Mouse (Mus musculus): ENCODE data around the gene Zfp462. TPM values are rescaled to one million over a fixed set of nuclear protein-coding genes. Genes with fewer than 3 reads are reported as not detected.
"Not testable (repeated sequence)": the region's sequence is repeated elsewhere in the genome, so short reads cannot be mapped to it uniquely, and the experiment has no call there.

Zfp462 gene
- polyA plus RNA-seq (2012; ENCODE audit: insufficient read depth, insufficient read length, low replicate concordance, missing spikeins) = not detected in 2 replicates

- Histone ChIP-seq H3K4me3 (ENCODE audit: insufficient read depth, low read depth, low read length) (peak within 1 kb of the TSS; percentile 50), H3K4me1 (ENCODE audit: control insufficient read depth, insufficient read depth, low read length) (peaks cover 12% of the 10 kb centered on the region), H3K27ac (ENCODE audit: insufficient read depth, low read depth, low read length) (peak within 1 kb of the TSS; percentile 55)
- TF ChIP-seq CTCF (IDR thresholded peaks at IDR 0.05; ENCODE audit: insufficient read depth, low read depth, low read length) (no peak), POLR2A (IDR thresholded peaks at IDR 0.05; ENCODE audit: insufficient read depth, low read depth, low read length) (no peak)
- under 1% methylated on average over 43 of the region's 43 CpGs for WGBS
Observed at GRCm38 (mm10) chr4:54944921-54945430, at the start of gene Zfp462. Gene Zfp462, plus strand, starts transcription at chr4:54945048.

GRCm38 (mm10) chr4:54896017-54896416 is 48.8 kb upstream of the Zfp462 start:
- H3K27ac ChIP-seq (ENCODE audit: insufficient read depth, low read depth, low read length) = no peak overlapping the region
- H3K4me1 ChIP-seq (ENCODE audit: control insufficient read depth, insufficient read depth, low read length) = 0 out of 2 replicates have a peak, but pooled peaks cover 3% of the 10 kb centered on the region
- H3K4me3 ChIP-seq (ENCODE audit: insufficient read depth, low read depth, low read length) = no peak overlapping the region
- TF ChIP-seq POLR2A (IDR thresholded peaks at IDR 0.05; ENCODE audit: insufficient read depth, low read depth, low read length) (no peak), CTCF (IDR thresholded peaks at IDR 0.05; ENCODE audit: insufficient read depth, low read depth, low read length) (no peak)
- WGBS = 71% methylated on average over 4 of the region's 4 CpGs

- Histone ChIP-seq H3K4me3 (ENCODE audit: insufficient read depth, low read depth, low read length) (no peak overlapping the region), H3K4me1 (ENCODE audit: control insufficient read depth, insufficient read depth, low read length) (no peaks in the 10 kb centered on the region), H3K27ac (ENCODE audit: insufficient read depth, low read depth, low read length) (no peak overlapping the region)
- TF ChIP-seq CTCF (IDR thresholded peaks at IDR 0.05; ENCODE audit: insufficient read depth, low read depth, low read length) (no peak), POLR2A (IDR thresholded peaks at IDR 0.05; ENCODE audit: insufficient read depth, low read depth, low read length) (no peak)
- WGBS = 93% methylated on average over 8 of the region's 8 CpGs
Observed at GRCm38 (mm10) chr4:54904641-54905040, 40.2 kb upstream of the Zfp462 start.

GRCm38 (mm10) chr4:54905399-54905953 is 39.4 kb upstream of the Zfp462 start:
- 93% methylated on average over 7 of the region's 7 CpGs for WGBS

GRCm38 (mm10) chr4:54910300-54910699 is 34.5 kb upstream of the Zfp462 start:
- Histone ChIP-seq H3K27ac (ENCODE audit: insufficient read depth, low read depth, low read length) (no peak overlapping the region), H3K4me3 (ENCODE audit: insufficient read depth, low read depth, low read length) (no peak overlapping the region), H3K4me1 (ENCODE audit: control insufficient read depth, insufficient read depth, low read length) (no peaks in the 10 kb centered on the region)
- TF ChIP-seq CTCF (IDR thresholded peaks at IDR 0.05; ENCODE audit: insufficient read depth, low read depth, low read length) = no peak
- 76% methylated on average over 3 of the region's 3 CpGs for WGBS

More at GRCm38 (mm10) chr4:54905399-54905953, 39.4 kb upstream of the Zfp462 start:
- Histone ChIP-seq H3K4me3 (ENCODE audit: insufficient read depth, low read depth, low read length) (no peak overlapping the region), H3K27ac (ENCODE audit: insufficient read depth, low read depth, low read length) (no peak overlapping the region), H3K4me1 (ENCODE audit: control insufficient read depth, insufficient read depth, low read length) (no peaks in the 10 kb centered on the region)
- TF ChIP-seq CTCF (IDR thresholded peaks at IDR 0.05; ENCODE audit: insufficient read depth, low read depth, low read length) (no peak), POLR2A (IDR thresholded peaks at IDR 0.05; ENCODE audit: insufficient read depth, low read depth, low read length) (no peak)

- TF ChIP-seq POLR2A (IDR thresholded peaks at IDR 0.05; ENCODE audit: insufficient read depth, low read depth, low read length) = no peak
- TF ChIP-seq CTCF (IDR thresholded peaks at IDR 0.05; ENCODE audit: insufficient read depth, low read depth, low read length) = no peak
- WGBS = 77% methylated on average over 3 of the region's 3 CpGs
- H3K4me1 ChIP-seq (ENCODE audit: control insufficient read depth, insufficient read depth, low read length) = no peaks in the 10 kb centered on the region
- no peak overlapping the region for H3K4me3 ChIP-seq (ENCODE audit: insufficient read depth, low read depth, low read length)
- no peak overlapping the region for H3K27ac ChIP-seq (ENCODE audit: insufficient read depth, low read depth, low read length)
Observed at GRCm38 (mm10) chr4:54918276-54918675, 26.6 kb upstream of the Zfp462 start.

- TF ChIP-seq CTCF (IDR thresholded peaks at IDR 0.05; ENCODE audit: insufficient read depth, low read depth, low read length) (no peak), POLR2A (IDR thresholded peaks at IDR 0.05; ENCODE audit: insufficient read depth, low read depth, low read length) (no peak)
Observed at GRCm38 (mm10) chr4:54923386-54923785, 21.5 kb upstream of the Zfp462 start.

GRCm38 (mm10) chr4:54924306-54924705 is 20.5 kb upstream of the Zfp462 start:
- Histone ChIP-seq H3K4me1 (ENCODE audit: control insufficient read depth, insufficient read depth, low read length) (no peaks in the 10 kb centered on the region), H3K27ac (ENCODE audit: insufficient read depth, low read depth, low read length) (no peak overlapping the region), H3K4me3 (ENCODE audit: insufficient read depth, low read depth, low read length) (no peak overlapping the region)
- 94% methylated on average over 2 of the region's 2 CpGs for WGBS
- no peak for TF ChIP-seq CTCF (IDR thresholded peaks at IDR 0.05; ENCODE audit: insufficient read depth, low read depth, low read length)
- TF ChIP-seq POLR2A (IDR thresholded peaks at IDR 0.05; ENCODE audit: insufficient read depth, low read depth, low read length) = no peak

More at GRCm38 (mm10) chr4:54923386-54923785, 21.5 kb upstream of the Zfp462 start:
- H3K27ac ChIP-seq (ENCODE audit: insufficient read depth, low read depth, low read length) = no peak overlapping the region
- WGBS = 96% methylated on average over 2 of the region's 2 CpGs
- H3K4me3 ChIP-seq (ENCODE audit: insufficient read depth, low read depth, low read length) = no peak overlapping the region
- H3K4me1 ChIP-seq (ENCODE audit: control insufficient read depth, insufficient read depth, low read length) = no peaks in the 10 kb centered on the region

GRCm38 (mm10) chr4:54926456-54926855 is 18.4 kb upstream of the Zfp462 start:
- H3K4me3 ChIP-seq (ENCODE audit: insufficient read depth, low read depth, low read length); H3K27ac ChIP-seq (ENCODE audit: insufficient read depth, low read depth, low read length); H3K4me1 ChIP-seq (ENCODE audit: control insufficient read depth, insufficient read depth, low read length): not testable (repeated sequence)
- 94% methylated on average over 5 of the region's 5 CpGs for WGBS

GRCm38 (mm10) chr4:54927321-54928062 is 17.4 kb upstream of the Zfp462 start:
- H3K4me3 ChIP-seq (ENCODE audit: insufficient read depth, low read depth, low read length); H3K4me1 ChIP-seq (ENCODE audit: control insufficient read depth, insufficient read depth, low read length); H3K27ac ChIP-seq (ENCODE audit: insufficient read depth, low read depth, low read length): not testable (repeated sequence)
- 83% methylated on average over 8 of the region's 8 CpGs for WGBS
